Mouse (Mus musculus): ENCODE data around the gene Prg2. TPM values are rescaled to one million over a fixed set of nuclear protein-coding genes. Genes with fewer than 3 reads are reported as not detected.
A peak's percentile ranks its signal among the peaks of the same experiment; 100 is the strongest.

The Prg2 gene
- total RNA-seq, 2 experiments from 2014 or later, result not detected

DNA sequence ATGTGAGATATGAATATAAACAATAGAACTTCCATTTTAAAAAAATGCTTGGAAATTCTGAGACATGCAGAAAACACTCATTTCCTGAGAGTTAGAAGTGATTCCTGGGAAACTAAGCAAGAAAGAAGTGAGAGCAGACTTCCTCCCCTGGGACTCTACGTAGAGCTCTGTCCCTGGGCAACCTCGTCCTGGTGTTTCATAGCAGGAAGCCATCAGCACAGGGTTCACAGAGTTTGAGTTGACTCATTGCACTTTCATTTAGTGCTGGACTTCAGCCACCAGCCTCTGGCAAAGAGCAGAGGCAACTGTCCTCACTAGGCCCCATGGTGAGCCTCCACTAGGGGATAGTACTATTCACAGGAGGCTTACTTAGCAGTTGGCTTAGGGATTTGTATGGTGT is 19.0 kb upstream of the Prg2 start:
- DNase-seq (ENCODE audit: low spot score in 2 of 2), result no peak

DNA sequence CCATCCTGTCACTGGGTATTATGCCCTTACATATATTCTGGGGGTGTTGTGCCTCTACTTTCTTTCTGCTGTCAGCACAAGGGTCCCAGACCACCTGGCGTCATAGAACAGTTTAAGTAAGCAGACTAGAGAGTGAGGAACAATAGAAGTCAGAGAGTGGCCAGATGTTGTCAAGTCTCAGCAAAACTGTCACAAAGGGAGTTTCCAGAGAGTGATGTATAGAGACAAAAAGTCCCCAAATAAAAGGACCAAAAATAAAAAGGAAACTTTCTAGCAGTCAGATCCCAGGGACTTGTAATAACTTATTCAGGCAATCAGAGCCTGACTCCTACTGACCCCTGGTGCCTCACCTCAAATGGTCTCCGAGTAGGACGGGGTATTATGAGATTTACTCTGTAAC is 18.4 kb upstream of the Prg2 start:
- no peak for DNase-seq (ENCODE audit: low spot score in 2 of 2)

DNA sequence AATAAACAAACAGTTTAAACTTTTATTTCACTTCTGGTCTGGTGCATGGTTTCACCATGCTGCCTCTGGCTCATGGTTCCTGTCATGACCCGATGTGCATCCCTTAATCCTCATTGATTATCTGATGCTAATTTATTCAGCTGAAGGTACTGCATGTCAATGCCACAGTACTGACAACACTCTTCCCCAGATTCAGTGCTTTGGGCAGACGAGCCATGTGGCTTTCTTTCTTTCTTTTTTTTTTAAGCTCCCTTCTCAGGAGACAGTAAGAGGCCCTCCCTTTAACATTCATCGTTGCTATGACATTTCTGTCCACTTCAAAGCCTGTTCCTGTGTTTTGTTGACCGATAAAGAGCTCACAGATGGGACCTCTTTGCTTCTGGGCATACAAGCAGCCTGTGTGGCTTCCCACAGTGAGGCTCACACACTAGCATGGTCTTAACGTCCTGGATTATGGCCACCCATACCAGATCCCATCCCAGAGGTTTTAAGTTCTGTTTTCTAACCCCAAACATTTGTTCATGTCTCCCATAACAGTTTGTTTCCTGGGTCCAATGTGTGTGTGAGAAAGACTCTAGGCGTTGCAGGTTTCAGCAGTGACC is 17.3 kb upstream of the Prg2 start:
- DNase-seq (ENCODE audit: low spot score in 2 of 2), result no peak

DNA sequence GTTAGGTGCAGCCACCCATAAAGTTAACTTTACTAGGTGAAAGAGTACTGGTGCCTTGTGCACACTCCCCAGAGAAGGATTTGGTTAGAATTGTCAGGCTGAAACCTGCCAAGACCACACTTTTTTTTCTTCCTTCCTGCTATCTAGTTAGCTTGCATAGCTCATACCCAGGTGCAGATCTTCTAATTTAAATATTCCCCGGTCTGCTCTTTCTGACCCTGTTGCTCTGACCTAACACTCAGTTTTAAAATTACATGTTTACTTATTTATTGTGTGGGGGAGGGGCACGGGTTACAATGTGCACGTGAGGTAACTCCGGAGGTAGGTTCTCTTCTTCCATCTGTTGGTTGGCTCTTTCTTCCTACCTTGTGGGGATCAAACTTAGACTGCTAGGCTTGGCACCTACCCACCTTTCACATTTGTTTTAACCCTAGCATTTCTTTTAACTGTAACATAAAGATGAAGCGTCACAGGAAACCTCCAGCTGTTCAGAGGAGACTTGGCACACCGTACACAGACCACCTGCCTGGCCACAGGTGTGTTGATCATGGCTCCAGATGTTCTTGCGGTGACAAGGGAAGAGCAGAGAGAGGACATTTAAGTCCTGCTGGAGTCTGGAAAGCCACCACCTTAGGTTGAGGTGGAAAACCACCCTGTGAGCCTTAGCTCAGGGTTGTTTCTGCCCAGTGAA is 16.0 kb upstream of the Prg2 start:
- DNase-seq (ENCODE audit: low spot score in 2 of 2), result no peak

DNA sequence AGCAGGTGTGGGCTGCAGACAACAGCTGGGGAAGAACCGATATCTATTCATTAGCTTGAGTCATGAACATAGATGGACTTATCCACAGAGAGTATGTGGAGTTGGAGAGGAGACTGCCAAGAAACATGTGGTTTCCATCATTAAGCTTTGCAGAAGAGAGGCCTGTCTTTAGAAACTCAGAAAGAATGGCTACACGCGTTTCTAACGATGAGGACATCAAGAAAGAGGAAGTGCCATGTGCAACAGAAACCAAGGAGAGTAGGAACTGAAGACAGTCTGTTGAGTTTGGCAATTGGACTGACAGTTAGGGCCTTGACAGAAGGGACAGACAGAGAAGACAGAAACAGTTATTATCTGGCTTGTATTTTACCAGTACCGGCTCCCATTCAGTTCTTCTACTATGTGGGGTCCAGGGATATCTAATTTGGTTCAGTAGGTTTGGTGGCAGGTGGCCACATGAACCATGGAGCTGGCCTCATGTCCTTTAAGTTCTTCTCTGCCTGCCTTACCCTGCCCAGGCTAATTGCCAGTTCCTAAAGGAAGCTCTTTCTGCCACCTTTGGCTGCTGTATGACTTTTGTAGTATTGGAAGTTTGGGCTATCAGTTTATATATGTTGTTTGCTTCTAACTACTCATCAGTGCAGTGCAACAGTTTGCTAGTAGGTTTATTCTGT is 12.8 kb upstream of the Prg2 start:
- DNase-seq (ENCODE audit: low spot score in 2 of 2), result no peak

DNA sequence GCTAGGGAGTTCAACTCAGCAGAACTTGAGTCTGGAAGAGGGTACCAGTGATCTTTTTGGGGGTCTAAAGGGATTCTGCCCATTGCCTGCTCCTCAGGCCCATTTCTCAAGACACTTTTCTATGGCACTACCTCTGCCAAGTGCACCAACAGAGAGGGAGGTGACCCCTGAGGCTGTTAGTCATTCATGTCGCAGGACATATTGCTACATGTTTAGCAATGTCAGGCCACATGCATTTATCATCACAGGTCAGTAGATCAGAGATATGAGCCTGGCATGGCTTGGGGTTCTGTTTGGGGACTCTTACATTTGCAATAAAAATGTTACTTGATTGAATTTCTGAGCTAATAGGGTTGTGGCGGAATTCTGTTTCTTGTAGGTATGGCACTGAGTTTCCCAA is 4.7 kb upstream of the Prg2 start:
- DNase-seq (ENCODE audit: low spot score in 2 of 2), result no peak

DNA sequence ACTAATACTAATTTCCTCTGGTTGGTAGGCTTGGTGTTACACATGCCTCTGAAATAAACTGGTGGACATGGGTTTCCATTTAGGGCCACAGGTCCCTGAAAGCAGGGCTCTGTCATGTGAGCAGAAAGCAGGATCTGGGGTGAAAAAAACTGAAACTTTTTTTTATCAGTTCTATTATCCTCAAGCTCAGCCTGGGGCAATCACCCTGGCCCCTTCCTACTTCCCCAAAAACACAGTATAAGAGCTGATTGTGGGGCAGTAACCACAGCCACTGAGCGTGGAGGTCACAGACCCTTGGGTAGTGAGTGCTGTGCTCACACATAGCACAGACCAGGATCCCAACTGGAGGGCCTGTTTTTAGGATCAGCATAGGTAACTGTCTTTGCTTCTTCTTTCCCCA is 7.7 kb downstream of the Prg2 start, which contains the start of gene Prg3:
Gene Prg3, plus strand, starts transcription at position 286 of the 400 bp plus-strand sequence.
- DNase-seq (ENCODE audit: low spot score in 2 of 2), result no peak

DNA sequence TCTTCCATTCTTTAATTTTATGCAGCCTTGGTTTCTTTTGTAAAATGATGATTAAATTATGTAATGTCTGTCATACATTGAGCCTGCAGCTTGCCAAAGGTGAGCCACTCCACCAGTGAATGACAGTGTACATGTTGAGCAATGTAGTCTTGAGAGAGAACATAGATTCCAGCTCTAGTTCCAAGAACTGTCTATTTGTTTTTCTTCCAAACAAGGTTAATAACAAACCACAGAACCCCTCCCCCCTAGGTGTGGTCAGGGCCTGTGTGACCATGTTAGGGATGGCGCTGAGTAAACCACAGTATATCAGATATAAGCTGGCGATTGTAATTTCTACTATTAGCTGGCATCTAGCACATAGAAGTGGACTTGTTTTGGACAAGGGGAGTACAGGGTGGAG is 16.1 kb downstream of the Prg2 start:
- DNase-seq (ENCODE audit: low spot score in 2 of 2), result no peak

DNA sequence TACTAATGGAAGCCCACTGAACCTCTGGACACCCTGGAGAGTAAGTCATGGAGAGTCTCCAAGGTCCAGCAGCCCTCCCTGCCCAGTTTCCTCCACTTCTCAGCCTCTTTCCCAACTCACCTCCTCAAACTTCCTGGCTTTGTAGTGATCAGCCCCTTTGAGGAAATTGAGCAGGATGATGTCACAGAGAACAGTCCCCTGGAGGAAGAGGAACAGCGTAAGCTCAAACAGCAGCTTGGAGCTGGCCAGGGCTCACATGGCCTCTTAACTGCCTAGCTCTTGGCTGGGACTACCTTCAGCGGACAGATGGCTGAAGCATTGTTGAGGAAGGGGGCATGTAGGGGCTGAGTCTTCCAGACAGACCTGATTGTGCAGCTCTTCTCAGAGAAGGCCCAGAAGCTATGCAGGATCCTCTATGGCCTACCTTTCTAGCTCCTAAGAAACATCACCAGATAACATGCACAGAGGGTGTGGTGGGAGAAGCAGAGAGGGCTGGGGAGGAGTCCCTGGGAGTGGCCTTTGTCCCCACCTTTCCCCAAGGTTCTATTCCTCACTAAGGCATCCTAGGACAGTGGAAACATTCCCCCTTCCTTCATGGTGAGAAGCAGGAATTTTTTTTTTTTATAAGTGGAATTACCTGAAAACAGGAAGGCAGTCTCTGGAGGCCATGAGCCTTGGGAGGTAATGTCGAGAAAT is 19.4 kb downstream of the Prg2 start:
- no peak for DNase-seq (ENCODE audit: low spot score in 2 of 2)

DNA sequence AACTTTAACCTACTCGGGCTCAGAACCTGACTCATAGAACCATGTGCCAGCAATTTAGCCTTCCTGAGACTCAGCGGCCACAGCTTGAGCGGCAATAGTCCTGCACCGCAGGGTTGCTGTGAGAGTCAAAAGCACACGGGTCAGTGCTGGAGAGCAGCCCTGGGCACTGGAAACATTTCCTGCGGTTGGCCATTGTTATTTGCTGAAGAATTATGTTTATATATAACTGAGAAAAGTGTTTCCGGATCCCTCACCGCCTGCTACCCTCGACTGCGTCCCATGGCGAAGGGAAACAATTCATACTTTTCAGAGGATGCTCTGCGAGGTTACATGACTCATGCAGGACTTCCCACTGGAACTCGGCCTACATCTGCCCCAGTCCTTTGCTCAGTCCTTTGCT is 21.2 kb downstream of the Prg2 start:
- DNase-seq (ENCODE audit: low spot score in 2 of 2), result no peak

DNA sequence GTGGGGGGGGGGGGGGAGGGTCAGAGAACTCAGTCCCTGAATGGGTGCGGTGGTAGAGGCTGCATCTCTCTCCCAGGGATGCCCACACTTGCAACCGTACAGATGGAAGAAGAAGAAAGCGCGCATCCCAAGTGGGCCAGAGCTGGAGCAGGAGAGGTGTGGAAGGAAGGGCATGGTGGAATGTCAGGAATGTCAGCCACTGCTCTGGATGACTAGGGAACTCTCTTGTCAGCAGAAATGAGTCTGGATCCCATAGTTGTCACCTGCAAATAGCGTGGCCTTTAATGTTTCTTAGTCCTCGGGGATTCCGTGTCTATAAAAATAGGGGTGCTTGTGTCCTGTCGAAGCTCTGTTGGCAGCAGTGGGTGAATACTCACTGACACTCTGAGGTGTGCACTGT is 22.3 kb downstream of the Prg2 start:
- DNase-seq (ENCODE audit: low spot score in 2 of 2), result no peak

DNA sequence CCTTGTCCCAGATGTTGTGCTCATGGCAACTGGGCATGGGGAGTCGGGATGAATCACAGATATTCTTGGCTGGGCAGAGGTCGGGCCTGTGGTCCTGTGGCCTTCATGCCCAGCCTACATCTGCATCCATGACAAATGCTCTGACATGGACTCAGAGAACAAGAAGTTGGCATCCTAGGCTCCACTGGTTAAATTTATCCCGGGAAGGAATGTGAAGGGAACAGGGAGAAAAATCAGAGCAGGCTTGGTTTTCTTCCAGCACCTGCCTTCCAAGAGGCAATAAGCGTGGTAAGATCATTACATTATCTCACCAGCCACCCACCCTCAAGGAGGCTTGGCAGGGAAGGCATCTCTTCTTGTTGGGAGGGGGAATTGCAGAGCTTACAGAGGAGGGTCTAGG is 24.1 kb downstream of the Prg2 start:
- DNase-seq (ENCODE audit: low spot score in 2 of 2), result peak in 1 of 2 experiments; percentile 29

DNA sequence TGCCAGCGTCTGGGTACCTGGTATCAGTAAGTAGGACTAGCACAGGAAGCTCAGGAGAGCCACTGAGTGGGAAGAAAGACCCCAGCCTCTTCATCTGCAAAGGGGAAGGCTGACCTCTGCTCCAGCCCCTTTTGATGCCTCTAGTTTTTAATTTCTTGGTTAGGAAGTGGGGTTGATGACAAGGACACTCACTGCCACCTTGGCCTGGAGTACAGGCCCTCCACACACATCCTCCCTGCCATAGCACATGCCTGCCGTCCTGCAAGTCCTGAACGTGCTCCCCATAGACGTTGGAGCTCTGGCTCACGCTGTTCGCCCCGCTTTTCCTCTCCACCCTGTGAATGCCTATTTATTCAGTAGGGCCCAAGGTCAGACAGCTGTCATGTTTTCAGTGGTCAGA is 26.3 kb downstream of the Prg2 start:
- DNase-seq (ENCODE audit: low spot score in 2 of 2), result no peak

DNA sequence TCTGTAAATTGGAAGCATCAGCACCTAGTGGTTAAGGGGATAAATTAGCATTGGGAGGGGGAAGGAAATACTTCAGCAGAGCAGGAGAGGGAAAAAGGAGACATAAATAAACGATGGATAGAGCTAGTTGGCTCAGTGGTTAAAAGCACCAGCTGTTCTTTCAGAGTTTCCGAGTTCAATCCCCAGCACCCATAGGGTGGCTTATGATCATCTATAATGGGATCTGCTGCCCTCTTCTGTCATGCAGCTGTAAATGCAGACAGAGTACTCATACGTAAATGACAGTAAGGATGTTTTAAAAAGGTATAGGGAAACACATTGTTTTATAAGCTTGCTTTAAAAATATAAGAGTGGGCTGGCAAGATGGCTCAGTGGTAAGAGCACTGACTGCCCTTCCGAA is 27.5 kb downstream of the Prg2 start:
- DNase-seq (ENCODE audit: low spot score in 2 of 2), result no peak

DNA sequence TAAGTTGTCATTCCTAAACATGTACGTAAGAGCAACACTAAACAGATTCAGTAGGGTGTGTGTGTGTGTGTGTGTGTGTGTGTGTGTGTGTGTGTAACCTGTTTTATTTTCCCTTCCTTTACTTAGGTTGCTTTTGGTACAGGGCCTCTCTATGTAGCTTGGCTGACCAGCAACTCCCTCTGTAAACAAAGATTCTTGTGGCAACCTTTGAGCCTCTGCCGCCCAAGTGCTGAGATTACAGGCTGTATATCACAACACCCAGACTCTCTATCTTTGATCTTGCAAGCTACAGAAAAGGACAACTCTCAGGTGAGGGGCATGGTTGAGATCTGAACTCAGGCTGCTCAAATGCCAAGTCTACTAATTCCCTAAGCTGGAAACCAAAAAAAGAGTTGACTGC is 29.0 kb downstream of the Prg2 start:
- no peak for DNase-seq (ENCODE audit: low spot score in 2 of 2)

DNA sequence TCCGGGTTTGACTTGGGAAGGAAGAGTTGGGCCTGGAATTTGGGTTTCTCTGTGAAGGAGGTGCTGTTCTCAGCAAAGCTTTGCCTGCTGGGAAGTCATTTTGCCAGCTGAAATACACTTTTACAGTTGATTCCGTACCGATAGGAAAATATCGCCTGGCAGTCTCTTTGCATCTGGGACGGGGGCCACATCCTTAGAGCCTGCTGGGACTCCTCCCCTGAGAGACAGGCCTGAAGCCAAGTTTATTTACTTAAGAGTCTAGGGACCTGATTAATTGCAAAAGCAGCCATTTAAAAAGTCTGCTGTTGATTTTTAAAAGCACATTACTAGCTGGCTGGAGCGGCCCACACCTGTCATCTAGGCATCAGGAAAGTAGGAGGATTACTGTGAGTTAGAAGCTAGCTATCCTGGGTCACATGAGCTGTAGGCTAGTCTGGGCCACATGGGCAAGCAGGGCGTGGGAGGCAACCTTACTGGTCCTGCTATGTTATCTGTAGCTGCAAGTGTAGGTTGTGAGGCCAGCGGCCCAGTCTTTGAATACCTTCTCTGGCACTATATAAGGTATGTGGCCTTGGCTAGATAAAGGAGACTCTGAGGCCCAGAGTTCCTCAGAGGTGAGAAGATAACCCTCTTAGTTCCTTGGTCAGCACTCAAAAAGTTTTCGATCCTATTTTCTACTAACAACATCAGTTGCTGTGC is 31.8 kb downstream of the Prg2 start:
- no peak for DNase-seq (ENCODE audit: low spot score in 2 of 2)

DNA sequence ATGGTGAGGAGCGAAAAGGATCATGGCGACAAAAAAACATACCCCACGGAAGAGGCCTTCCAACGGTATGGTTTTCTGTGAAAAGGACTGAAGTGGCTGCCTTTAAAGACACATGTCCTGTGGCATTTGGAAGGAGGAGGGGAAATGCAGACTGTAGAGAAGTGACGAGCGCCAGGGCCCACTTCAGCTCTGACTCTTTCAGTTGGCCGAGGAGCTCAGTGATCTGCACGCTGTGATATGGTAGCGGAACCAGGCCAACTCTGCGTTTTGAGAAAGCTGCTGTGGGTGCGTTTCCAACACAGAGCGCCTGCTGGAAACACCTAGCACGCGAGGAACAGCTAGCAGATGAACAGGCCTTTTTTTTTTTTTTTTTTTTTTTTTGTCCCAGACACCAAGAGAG is 32.4 kb downstream of the Prg2 start:
- DNase-seq (ENCODE audit: low spot score in 2 of 2), result peak in 1 of 2 experiments; percentile 50

DNA sequence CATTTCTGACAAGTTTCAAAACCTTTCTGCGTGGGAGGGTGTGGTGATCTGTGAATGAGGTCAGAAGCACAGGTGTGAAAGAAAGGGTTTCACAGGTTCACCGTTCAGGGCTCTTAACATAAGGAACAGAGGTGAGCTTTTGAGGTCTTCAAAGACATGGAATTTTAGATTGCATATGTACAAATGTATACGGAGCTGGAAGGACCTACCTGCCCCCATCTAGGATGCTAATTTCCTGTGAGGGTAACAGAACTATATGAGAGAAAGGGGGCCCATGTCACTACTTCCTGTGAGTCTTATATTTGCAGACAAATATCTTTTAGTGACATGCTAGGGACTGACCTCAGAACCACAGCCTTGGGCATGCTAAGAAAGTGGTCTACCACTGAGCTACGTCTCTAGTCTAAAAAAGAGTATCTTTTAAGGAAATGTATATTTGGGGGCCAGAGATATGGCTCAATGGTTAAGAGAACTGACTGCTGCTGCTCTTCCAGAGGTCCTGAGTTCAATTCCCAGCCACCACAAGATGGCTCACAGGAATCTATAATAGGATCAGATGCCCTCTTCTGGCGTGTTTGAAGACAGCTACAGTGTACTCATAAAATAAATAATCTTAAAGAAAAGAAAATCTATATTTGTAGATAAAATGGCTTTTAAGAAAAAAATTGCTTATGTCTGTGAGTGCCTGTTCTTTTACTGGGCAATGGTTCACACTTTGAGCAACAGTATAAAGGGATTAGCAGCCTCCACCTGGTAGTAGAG is 33.7 kb downstream of the Prg2 start:
- DNase-seq (ENCODE audit: low spot score in 2 of 2), result no peak

DNA sequence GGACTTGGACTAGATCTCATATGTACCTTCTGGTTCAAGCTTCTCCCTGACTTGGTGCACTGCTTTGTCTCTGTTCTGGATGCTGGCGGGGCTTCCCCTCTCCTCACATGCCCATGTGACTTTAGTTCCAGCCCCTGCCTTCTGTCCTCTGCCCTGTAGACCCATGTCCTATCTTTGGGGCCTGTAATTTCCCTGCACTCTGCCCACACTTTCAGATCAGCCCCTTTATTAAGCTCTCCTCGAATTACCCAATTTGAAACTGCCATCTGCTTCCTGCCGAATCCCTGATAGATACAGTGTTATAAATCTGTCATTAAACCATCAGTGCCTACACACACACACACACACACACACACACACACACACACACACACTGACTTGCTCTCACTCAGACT is 34.3 kb downstream of the Prg2 start:
- peak; percentile 56 to 72 for DNase-seq (ENCODE audit: low spot score in 2 of 2)

DNA sequence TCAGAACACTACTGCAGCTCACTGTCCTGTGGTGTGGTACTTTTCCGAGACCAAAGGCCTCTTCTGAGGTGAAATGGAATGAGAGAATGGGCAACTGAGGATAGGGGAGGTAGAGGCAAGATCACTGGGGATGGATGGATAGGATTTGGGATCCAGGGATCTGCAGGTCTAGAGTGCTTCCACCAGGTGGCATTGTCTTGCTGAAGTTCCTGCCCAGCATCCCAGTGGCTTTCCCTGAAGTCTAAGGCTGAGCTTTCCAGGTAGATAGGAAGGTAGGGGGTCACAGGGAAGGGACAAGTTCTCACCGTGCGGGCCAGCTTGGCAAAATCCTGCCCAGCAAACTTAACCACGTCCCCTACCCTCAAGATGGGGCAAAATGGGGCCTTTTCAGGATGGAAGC is 41.8 kb downstream of the Prg2 start:
- DNase-seq (ENCODE audit: low spot score in 2 of 2), result peak in 1 of 2 experiments; percentile 57

DNA sequence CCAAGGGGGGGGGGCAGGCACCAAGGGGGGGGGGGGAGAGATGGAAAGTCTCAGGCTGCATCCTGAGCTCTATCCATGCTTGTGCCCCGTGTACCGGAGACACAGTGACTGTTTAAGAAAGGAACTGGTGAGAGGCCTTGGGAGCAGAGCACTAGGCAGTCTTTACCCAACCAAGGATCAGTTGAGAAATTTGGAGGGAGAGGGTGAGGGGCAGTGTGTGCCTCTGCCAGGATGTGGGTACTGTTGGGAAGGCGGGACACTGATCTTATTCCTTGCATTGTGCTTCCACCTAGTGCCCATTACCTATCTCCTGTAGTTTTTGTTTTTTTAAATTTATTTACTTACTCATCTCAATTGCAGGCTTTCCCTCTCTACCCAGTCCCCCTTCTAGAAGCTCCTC is 45.9 kb downstream of the Prg2 start:
- no peak for DNase-seq (ENCODE audit: low spot score in 2 of 2)
